Mouse (Mus musculus) left cerebral cortex, adult 18-20 months (tissue): ENCODE measurements at regions not wholly inside any gene's neighbourhood (a gene's known extent, or its start where the extent isn't known, plus 50 kb on each side); places are given as distances from the start of the nearest gene placed in this dataset.
A peak's percentile ranks its signal among the peaks of the same experiment; 100 is the strongest.

Source experiments
- DNase-seq, 2 experiments: peaks; one replicate each; pipeline ENCODE4 v3.0.0; 2021 to 2022; ENCODE audit warnings: low spot score in 2 of 2, mixed read lengths in 1 of 2

- DNase-seq: no peak
Measured at GRCm38 (mm10) chrX:92791023-92791346, 191.6 kb upstream of the Mageb18 start.

DNA sequence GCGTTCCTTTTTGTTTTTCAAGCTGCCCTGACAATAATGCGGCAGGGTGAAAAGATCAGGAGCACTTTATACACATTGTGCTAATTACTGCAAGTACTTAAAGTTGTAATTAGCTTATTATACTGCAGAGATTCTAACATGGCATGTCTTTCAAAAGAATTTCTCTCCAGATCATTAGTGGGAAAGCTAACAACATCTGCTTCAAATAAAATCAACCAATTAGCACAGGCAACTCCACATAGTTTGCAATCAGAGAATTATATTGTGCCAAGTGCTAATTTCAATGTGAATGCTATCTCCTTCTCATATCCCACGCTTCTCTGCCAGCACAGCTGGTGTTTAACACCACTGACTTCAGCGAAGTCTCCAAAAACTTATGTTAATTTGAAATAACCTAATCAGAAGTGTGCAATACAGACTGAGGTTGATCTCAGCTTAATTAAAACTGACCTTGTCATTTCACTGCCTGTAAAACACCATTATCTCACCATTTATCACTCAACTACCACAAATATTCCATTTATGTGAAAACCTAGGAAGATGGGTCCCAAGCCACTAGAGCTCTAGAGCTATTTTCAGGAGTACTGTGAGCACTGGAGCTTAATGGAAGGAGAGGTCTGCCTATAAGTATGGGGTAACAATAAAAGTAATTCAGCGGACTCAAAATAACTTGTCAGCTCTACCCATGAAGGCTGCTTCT is 191.1 kb upstream of the Mageb18 start:
- no peak for DNase-seq

GRCm38 (mm10) chrX:92786814-92787213 is 187.4 kb upstream of the Mageb18 start:
- no peak for DNase-seq

GRCm38 (mm10) chrX:92740026-92740425 is 140.7 kb upstream of the Mageb18 start:
- no peak for DNase-seq

DNA sequence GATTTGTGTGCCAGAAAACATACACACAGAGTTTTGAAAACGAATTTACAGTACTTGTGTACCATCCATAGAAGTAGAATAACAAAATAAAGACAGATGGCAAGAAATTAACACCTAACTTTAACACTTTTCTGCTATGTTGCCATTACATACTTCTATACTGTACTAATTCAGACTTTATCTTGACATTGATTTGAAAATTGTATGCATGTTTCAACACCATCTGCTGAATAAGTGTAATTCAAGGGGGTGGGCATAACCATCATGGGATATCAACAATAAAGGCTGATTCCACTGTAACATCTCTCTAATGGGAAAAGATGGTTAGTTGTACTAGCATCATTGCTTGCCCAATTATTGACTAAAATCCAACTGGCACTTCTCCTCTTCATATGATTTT is 110.9 kb upstream of the Mageb18 start:
- DNase-seq: no peak

- no peak for DNase-seq
Measured at GRCm38 (mm10) chrX:92679761-92680160, 80.4 kb upstream of the Mageb18 start.

GRCm38 (mm10) chrX:92661168-92661567 is 61.8 kb upstream of the Mageb18 start:
- DNase-seq: peak; percentile 1
